Mouse (Mus musculus) spleen, adult 18-20 months (tissue): ENCODE results near the gene Zbtb42.

ENCODE experiments used
- DNase-seq, 2 experiments: peaks; one replicate each; pipeline ENCODE4 v3.0.0; 2022; ENCODE audit warnings: mixed read lengths in 2 of 2

The Zbtb42 gene

DNA sequence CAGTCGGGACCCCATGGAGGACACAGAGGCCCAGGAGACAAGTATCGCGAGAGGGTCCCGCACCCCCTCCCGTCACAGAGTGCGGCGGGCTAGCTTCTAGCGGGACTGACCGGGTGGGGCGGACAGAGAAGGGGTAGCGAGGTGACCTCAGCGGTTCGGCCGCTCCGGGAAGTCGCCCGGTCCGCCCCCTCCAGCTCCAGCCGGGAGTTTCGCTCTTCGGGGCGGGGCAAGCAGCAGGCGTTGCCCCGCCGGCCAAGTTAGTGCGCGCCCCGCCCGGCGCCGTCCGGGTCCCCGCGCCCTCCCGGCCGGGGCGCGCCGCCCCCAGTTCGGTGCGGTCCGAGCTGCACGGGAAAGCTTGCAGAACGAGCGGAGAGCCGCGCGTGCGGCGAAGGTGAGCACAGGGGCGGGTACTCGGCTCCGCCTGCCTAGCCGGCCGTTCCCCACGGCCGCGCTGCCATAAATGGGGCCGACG lies at the start of gene Zbtb42:
Gene Zbtb42 (plus strand): TSS at position 274 of the 472 bp plus-strand sequence.
- DNase-seq, result peak; percentile 38 to 57

DNA sequence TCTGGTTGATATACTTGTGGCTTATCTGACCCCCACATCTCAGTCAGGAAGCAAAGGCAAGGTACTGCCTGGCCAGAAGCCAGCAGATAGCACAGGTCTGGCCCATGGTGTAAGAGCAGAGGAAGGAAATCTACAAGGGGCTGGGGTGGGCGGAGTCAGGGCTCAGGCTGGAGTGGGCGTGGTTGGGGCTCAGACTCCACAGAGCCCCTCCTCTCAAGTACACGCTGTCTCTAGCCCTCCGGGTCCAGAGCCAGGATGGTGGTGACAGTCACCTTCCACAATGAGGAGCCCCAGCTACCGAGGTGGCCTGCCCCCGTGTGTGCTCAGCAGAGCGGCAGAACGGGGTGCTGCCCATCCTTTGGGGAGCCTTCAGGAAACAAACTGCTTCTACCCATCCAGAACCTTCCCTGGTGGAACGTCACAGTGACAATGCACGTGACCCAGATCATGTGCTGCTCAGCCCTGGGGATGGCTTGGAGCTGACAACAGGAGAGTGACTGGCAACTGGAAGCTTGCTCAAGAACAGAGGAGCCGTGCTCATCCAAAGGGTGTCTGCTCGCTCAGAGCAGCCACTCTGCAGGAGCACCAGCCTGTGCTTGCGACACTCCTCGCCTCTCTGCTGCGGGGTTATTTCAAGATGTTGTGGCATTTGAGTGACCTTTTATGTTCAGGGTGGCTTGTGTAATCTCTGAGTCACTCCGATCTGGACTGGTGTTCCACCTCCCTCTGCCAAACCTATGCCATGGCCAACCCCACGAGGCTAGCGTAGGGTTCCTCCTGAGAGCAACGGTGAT lies 49.5 kb upstream of the Zbtb42 start:
- DNase-seq, result peak; percentile 62 to 73

DNA sequence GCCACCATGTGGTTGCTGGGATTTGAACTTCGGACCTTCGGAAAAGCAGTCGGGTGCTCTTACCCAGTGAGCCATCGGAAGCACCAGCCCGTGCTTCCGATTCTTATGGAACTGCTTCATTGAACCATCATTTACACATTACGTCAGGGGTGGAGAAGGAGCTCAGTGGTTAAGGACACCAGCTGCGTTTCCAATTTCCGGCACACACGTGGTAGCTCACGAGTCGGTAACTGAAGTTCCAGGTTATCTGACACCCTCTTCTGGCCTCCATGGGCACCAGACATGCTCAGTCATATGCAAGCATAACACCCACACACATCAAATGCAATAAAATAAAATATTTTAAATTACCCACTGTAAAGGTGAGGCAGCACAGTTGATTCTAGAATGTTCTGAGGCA lies 48.6 kb upstream of the Zbtb42 start:
- DNase-seq, result no peak

- DNase-seq, result no peak
Observed at GRCm38 (mm10) chr12:112630796-112631195, 47.8 kb upstream of the Zbtb42 start.

DNA sequence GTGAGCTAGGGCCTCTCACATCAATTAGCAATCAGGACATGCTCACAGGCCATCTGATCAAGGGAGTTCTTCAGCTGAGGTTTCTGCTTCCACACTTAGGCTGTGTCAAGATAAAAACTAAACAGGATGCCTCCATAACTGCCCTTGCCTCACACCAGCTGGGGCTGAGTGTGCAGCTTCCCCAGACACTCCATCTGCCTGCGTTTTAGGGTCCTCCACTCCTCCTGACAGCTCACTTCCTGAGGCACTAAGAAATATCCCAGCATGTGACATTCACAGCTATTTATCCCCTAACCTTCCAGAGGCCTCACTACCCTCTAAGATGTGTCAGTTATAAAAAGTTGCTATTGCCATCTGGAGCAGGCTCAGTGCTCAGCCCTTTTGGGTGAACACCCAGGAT lies 47.2 kb upstream of the Zbtb42 start:
- DNase-seq, result no peak

GRCm38 (mm10) chr12:112632084-112632777 lies 46.4 kb upstream of the Zbtb42 start:
- DNase-seq, result no peak

DNA sequence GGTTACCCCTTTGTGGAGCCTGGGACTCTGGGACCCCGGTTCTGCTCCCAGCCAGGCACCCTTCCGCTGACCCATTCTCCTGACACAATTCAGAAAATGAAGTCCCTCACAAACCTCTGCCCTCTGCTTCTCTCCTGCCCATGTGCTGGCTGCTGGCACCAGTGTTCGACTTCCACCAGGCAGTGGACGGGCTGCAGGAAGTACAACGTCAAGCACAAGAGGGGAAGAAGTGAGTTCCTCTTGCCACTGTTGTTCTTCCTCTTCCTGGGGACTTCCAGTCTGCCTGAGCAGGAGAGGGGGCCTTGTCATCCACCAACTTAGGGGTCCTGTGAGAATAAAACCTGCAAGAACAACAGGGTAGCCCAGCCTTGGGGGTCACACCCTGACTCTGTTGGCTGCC lies 45.7 kb upstream of the Zbtb42 start:
- DNase-seq, result peak; percentile 42 to 54

- no peak for DNase-seq
Observed at GRCm38 (mm10) chr12:112633686-112634085, 44.9 kb upstream of the Zbtb42 start.

DNA sequence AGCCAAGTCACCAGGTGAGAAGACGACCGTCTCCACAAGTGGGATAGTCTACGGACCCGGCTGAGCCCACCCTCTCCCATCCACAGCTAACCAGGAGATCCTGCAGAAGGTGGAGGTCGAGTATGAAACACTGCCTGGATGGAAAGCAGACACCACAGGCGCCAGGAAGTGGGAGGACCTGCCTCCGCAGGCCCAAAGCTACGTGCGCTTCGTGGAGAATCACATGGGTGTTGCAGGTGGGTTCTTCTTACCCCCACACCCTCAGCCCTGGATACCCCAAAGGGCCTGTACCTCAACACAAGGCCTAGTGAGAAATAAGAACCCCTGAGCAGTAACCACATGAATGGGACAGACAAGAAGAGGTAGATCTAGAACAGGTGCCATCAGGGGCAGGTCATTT lies 39.1 kb upstream of the Zbtb42 start:
- DNase-seq, result no peak

GRCm38 (mm10) chr12:112643126-112643525 lies 35.5 kb upstream of the Zbtb42 start:
- no peak for DNase-seq

GRCm38 (mm10) chr12:112644180-112644854 lies 34.3 kb upstream of the Zbtb42 start, which contains the start of gene Siva1:
Siva1 (plus strand) TSS chr12:112644679.
- peak; percentile 94 to 99 for DNase-seq

- no peak for DNase-seq
Observed at GRCm38 (mm10) chr12:112644855-112645506, 33.6 kb upstream of the Zbtb42 start.

- DNase-seq, result no peak
Observed at GRCm38 (mm10) chr12:112646139-112646538, 32.5 kb upstream of the Zbtb42 start.

DNA sequence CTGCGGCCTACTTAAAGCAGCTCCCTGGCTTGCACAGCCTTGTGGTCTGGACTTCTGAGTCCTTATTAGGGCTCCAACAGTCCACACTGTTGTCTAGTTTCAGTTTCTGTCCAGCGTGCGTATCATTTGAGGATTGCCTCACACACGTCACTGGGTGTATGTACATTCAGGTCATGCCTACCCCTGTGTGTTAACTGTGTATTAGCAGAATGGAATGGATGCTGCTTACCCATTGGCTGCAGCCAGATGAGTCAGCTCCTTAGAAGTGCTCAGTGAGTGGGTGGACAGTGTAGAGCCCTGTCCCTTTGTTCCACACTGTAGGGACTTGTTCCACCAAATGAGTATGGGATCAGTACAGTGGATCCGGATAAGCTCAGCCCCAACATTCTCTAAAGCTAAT lies 30.5 kb upstream of the Zbtb42 start:
- no peak for DNase-seq

GRCm38 (mm10) chr12:112651778-112652439 lies 26.7 kb upstream of the Zbtb42 start:
- no peak for DNase-seq

- peak; percentile 68 to 86 for DNase-seq
Observed at GRCm38 (mm10) chr12:112653157-112653824, 25.3 kb upstream of the Zbtb42 start.

DNA sequence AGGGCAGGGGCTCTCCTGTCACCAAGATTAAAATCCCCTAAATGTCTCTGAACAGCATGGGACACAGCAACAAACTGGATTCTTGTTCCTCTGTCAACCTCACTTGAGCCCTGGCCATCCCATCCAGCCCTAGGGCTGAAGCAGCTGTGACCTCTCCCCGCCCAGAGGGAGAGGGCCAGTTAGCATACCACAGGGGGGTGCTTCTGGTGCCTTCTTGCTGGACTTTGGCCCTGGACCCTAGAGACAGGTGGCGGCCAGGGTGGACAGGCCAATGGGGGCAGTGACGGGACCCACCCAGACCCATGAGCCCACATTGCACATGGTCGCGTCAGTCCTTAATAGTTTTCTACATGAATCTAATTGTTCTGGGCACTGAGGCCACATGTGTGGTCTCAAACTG lies 24.6 kb upstream of the Zbtb42 start:
- no peak for DNase-seq

DNA sequence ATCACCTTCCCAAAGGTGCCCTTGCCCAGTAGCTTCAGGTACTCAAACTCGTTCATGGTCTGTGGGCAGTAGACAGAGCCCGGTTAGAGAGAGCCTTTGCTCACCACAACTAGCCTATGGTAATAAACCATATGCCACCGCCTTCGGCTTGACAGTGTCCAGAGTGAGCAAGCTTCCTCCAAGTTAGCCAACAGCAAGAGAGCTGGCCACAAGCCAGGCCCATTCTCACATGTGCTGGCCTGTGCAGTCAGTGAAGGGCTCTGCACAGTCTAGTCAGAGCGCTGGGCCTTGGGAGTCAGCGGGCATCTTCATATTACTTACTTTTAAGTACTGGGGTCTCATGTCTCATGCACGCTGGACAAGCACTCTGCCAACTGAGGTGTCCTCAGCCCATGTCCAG lies 20.0 kb upstream of the Zbtb42 start:
- DNase-seq, result no peak

GRCm38 (mm10) chr12:112659109-112659508 lies 19.5 kb upstream of the Zbtb42 start:
- DNase-seq, result peak; percentile 47 to 74

GRCm38 (mm10) chr12:112660576-112661326 lies 17.9 kb upstream of the Zbtb42 start:
- DNase-seq, result no peak

DNA sequence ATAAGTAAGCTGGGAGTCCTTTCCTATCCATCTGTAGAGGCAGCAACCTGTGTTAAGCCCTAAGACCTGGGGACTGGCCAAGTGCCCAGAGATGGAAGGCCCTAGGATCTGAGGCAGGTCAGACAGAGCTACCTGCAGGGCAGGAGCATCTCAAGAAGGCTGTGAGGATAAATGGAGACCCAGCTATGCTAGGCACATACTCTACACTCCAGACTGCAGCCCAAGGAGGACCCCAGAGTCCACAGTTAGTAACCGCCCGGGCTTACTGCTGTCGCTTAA lies 17.4 kb upstream of the Zbtb42 start:
- DNase-seq, result no peak
